Mouse (Mus musculus) thymus, adult 2 months (tissue): ENCODE data around the gene Raver1. TPM values are rescaled to one million over a fixed set of nuclear protein-coding genes. Genes with fewer than 3 reads are reported as not detected.

Source experiments
- DNase-seq: peaks from one replicate; pipeline ENCODE4 v3.0.0; 2021
- H3K27ac ChIP-seq: fragments of 200-500 bp; 2 replicates; pipeline ENCODE4 v1.5.1; 2012; ENCODE audit warnings: low read length, control low read depth; ENCODE audit not compliant: control insufficient read depth, insufficient read depth
- H3K27me3 ChIP-seq: fragments of 200-500 bp; 2 replicates; pipeline ENCODE4 v1.6.1; 2012; ENCODE audit warnings: mild to moderate bottlenecking, low read length, moderate library complexity, mixed read lengths; ENCODE audit not compliant: control insufficient read depth, insufficient read depth
- H3K36me3 ChIP-seq: fragments of 200-500 bp; 2 replicates; pipeline ENCODE4 v1.6.1; 2012; ENCODE audit warnings: mild to moderate bottlenecking, low read length, moderate library complexity; ENCODE audit not compliant: control insufficient read depth, insufficient read depth
- H3K4me1 ChIP-seq: fragments of 200-500 bp; replicated peaks from 2 replicates; pipeline ENCODE4 v1.6.1; 2012; ENCODE audit warnings: low read length; ENCODE audit not compliant: control insufficient read depth, insufficient read depth
- H3K4me3 ChIP-seq: fragments of 200-500 bp; 2 replicates; pipeline ENCODE4 v1.5.1; 2012; ENCODE audit warnings: mild to moderate bottlenecking, low read length, control low read depth, moderate library complexity; ENCODE audit not compliant: control insufficient read depth, insufficient read depth
- CTCF ChIP-seq: fragments of 200-500 bp; IDR thresholded peaks from 2 replicates; pipeline ENCODE4 v1.5.1; 2012; ENCODE audit warnings: mild to moderate bottlenecking, control low read depth, low read length, moderate library complexity, borderline replicate concordance; ENCODE audit not compliant: control insufficient read depth, poor library complexity, insufficient read depth; ENCODE audit errors: extremely low read depth
- POLR2A ChIP-seq: fragments of 200-500 bp; IDR thresholded peaks from 2 replicates; pipeline ENCODE4 v1.6.1; 2012; ENCODE audit warnings: mild to moderate bottlenecking, low read length, control low read depth, moderate library complexity; ENCODE audit not compliant: control insufficient read depth, poor library complexity, insufficient read depth; ENCODE audit errors: extremely low read depth
- WGBS: fragments of 180-500 bp; shearing (Covaris S2); methylation state at CpG from one replicate; pipeline ENCODE4 v1.1.7; 2018; 5-methylcytosine and 5-hydroxymethylcytosine counted together
- polyA plus RNA-seq: library from polyadenylated mRNA; depleted of rRNA; stranded (reverse); fragments of >200 nt; gene quantifications from 2 replicates; pipeline ENCODE4 v1.2.3, GENCODE M21; 2012; rRNA removed

Gene Raver1
- polyA plus RNA-seq: 229 and 270 TPM in 2 replicates

DNA sequence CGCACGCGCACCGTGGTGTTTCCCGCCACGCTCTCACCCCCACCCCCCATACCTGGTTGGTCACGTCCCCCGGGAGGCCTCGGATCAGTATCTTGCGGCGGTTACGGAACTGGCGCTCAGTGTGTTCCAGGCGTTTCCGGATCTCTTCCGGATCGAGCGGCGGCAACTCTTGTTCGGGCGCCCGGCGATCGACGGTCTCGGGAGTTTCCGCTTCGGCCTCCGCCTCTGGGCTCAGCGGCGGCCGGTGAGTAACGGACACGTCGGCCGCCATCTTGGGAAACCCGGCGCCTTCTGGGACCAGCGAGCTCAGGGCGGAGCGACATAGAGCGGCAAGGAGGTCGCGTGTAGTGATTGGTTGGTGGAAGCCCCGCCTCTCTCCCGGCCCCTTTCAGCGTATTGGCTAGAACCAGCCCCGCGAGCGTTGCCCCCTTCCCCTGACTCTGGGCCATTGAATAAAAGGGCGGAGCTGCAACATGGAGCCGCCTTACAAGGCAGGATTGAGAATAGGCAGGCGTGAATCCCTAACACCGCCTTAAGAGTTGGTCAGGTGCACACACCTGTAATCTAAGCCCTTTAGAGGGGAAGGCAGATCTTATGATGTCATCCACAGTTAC lies at the start of gene Raver1, which contains the start of gene Gm38431:
TSS of gene Raver1 (minus strand) at position 302 of the 614 bp plus-strand sequence.
TSS of gene Gm38431 (minus strand) at position 291 of the 614 bp plus-strand sequence.
- TF ChIP-seq CTCF (no peak), POLR2A (peak; percentile 87)
- peaks cover 13% of the 10 kb centered on the region for H3K4me1 ChIP-seq
- H3K4me3 ChIP-seq: peak within 1 kb of the TSS; percentile 77
- WGBS: under 1% methylated on average over 54 of the region's 54 CpGs
- peaks cover 24% of the 10 kb centered on the region for H3K36me3 ChIP-seq
- peak within 1 kb of the TSS; percentile 17; the same call in 1 of the 2 replicates for H3K27ac ChIP-seq
- DNase-seq: peak; percentile 97
- no peaks in the 10 kb centered on the region for H3K27me3 ChIP-seq

DNA sequence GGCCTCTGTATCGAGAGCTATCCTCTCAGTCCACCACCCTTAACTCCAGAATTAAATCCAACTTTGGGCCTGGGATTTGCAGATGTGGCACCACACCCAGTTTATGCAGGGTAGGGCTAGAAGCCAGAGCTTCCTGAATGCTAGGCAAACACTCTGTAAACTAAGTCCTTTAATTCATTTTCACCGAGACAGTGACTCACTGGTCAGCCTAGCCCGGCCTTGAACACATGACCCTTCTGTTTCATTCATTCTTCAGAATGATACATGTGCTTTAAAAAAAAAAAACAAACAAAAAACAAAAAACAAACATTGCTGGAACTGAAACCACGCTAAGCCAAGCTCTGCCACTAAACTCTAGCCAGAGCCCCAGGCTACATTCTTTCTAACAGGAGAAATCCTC lies 46.6 kb upstream of the Raver1 start:
- Histone ChIP-seq H3K4me3 (no peak overlapping the region), H3K36me3 (peaks cover 41% of the 10 kb centered on the region), H3K27me3 (no peaks in the 10 kb centered on the region), H3K27ac (no peak overlapping the region), H3K4me1 (peaks cover 21% of the 10 kb centered on the region)
- no peak for DNase-seq
- WGBS: 91% methylated on average over 4 of the region's 4 CpGs
- no peak for TF ChIP-seq POLR2A
- TF ChIP-seq CTCF: no peak

DNA sequence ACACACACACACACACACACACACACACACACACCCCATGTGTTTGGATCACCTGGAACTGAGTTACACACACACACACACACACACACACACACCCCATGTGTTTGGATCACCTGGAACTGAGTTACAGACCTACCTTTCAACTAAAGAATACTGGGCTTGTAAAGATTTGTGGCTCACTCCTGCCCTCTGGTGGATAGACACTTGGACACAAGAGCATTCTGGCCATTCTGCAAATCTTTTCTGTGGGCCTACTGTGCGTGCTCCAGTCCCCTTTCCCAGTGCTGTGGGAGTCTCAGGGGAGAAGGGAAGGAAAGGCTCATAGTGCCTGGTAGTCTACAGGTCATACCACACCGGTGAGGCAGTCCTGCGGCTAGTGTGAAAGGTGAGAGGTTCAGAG lies 45.4 kb upstream of the Raver1 start:
- H3K36me3 ChIP-seq: peaks cover 33% of the 10 kb centered on the region
- no peak overlapping the region for H3K27ac ChIP-seq
- peak; percentile 49; the same call in 1 of the 2 replicates for TF ChIP-seq CTCF
- TF ChIP-seq POLR2A: no peak
- peak; percentile 70 for DNase-seq
- H3K4me1 ChIP-seq: peaks cover 30% of the 10 kb centered on the region
- H3K27me3 ChIP-seq: no peaks in the 10 kb centered on the region
- no peak overlapping the region for H3K4me3 ChIP-seq
- 65% methylated on average over 3 of the region's 3 CpGs for WGBS

DNA sequence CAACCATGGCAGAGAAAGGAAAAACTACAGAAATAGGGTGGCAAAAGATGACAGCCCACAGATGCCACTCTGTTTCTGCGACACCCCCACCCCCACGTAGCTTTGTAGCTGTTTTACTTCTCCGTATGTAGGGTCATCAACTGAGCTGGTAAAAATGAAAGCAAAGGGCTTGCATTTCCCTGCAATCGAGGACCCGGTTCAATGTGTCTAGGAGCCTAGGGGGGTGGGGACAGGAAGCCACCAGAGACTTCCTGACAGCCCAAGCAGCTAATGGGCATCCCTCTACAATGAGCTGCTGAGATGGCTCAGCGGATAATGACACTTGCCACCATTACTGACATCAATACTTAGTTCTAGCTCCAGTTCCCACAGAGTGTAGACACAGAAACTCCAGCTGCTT lies 44.6 kb upstream of the Raver1 start:
- DNase-seq: peak; percentile 23
- Histone ChIP-seq H3K4me1 (peaks cover 34% of the 10 kb centered on the region), H3K4me3 (no peak overlapping the region), H3K36me3 (peaks cover 25% of the 10 kb centered on the region), H3K27ac (peak overlapping the region; percentile 52), H3K27me3 (no peaks in the 10 kb centered on the region)
- 5% methylated on average over 6 of the region's 6 CpGs for WGBS
- TF ChIP-seq POLR2A: no peak
- no peak for TF ChIP-seq CTCF

DNA sequence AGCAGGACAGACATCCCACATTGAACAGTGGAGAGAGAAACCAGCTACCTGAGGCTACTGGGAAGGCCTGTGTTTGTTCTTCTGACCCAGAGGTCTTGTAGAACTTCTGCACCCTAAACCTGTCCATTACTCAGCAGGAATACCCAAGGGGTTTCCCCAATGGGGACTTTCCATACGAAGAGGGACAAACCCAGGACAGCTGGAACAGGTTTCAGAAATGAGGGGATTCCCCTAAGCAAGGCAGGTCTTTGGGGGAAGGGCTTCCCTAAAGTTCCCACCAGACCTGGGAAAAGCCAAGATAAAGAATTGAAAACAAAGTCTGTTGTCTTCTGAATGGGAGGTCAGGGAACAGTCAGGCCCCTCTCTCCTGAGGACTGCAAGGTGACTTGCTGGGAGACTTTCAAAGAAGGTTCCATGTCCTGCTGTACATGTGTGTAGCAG lies 44.2 kb upstream of the Raver1 start:
- DNase-seq: no peak
- Histone ChIP-seq H3K4me3 (no peak overlapping the region), H3K36me3 (peaks cover 20% of the 10 kb centered on the region), H3K4me1 (peaks cover 35% of the 10 kb centered on the region), H3K27me3 (no peaks in the 10 kb centered on the region), H3K27ac (peak overlapping the region; percentile 52)
- 23% methylated on average over 1 of the region's 1 CpGs for WGBS
- TF ChIP-seq POLR2A (no peak), CTCF (no peak)

DNA sequence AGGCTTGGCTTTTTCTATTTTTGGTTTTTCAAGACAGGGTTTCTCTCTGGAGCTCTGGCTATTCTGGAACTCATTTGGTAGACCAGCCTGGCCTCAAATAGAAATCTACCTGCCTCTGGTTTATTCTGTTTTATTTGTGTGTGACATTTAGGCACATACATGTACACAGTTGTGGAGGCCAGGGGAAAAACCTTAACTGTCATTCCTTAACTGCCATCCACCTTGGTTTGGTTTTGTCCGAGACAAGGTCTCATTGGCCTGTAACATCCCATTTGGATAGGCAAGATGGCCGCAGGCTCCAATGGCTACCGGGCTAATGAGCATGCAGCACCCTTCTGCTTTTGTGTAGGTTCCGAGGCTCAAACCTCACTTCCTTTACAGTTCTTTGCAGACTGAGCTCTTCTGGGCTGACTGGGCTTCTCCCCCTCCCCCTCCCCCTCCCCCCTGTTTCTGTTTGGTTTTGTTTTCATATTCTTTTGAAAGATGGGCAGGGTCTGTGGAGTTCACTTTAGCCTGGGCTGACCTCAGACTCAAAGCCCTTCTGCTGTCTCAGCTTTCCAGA lies 43.6 kb upstream of the Raver1 start:
- Histone ChIP-seq H3K27ac (peak overlapping the region; percentile 50; the same call in 1 of the 2 replicates), H3K27me3 (no peaks in the 10 kb centered on the region), H3K36me3 (peaks cover 15% of the 10 kb centered on the region), H3K4me3 (no peak overlapping the region), H3K4me1 (peaks cover 37% of the 10 kb centered on the region)
- DNase-seq: no peak
- WGBS: 65% methylated on average over 4 of the region's 4 CpGs
- TF ChIP-seq CTCF (no peak), POLR2A (no peak)
